Mouse (Mus musculus): ENCODE data around the gene 2410137M14Rik. TPM values are rescaled to one million over a fixed set of nuclear protein-coding genes. Genes with fewer than 3 reads are reported as not detected.
"Not testable (repeated sequence)": the region's sequence is repeated elsewhere in the genome, so short reads cannot be mapped to it uniquely, and the experiment has no call there.

The 2410137M14Rik gene
- total RNA-seq, 2 experiments from 2014 or later, result not detected

DNA sequence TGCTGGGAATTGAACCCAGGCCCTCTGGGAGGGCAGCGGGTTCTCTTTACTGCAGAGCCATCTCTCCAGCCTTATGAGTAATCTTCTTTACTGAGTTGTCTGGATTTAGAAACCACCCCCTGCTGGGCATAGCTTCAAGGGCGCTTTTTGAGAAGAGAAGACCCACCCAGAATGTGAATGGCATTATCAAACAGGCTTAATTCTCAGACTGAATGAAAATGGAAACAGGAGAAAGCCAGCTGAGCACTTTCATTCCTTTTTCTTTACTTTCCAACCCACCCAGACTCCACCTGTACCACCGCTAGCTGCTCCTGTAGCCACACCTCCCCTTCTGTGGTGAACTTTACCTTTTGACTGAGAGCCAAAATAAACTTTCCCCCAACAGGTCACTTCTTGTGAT lies 14.4 kb upstream of the 2410137M14Rik start:
- DNase-seq, result no peak
- intact Hi-C loops (cut with DNase I), result loop anchor here (5.0 kb wide), 1 partner anchor 48 kb away; no protein-coding TSS in a partner anchor

- DNase-seq, result no peak
- intact Hi-C loops (cut with DNase I), result no loop called here
Observed at GRCm38 (mm10) chr17:36994528-36994927, 13.5 kb upstream of the 2410137M14Rik start.

DNA sequence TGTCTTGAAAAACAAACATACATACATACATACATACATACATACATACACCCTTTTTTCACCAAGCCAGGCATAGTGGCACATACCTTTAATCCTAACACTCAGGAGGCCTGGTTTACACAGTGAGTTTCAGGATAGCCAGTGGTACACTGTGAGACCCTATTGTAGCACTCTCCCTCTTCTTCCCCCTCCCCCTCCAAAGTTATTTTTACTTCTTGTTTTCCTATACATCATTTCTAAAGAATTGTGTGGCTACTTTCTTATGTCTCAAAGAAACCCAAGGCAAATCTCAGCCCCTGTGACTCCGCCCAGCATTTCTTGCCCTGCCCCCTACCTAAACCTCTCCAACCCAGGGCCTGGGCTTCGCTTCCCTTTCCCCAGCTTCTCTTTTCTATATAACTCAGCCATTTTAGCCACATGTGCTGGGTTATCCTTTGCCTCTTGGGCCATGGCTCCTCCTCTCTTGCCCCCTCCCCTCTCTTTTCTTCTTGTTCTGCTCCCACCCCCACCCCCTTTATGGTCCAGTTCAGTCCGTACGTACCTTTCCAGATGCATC lies 12.8 kb upstream of the 2410137M14Rik start:
- intact Hi-C loops (cut with DNase I), result no loop called here
- no peak for DNase-seq

- intact Hi-C loops (cut with DNase I), result no loop called here
- DNase-seq, result no peak
Observed at GRCm38 (mm10) chr17:36992336-36993104, 11.5 kb upstream of the 2410137M14Rik start.

DNA sequence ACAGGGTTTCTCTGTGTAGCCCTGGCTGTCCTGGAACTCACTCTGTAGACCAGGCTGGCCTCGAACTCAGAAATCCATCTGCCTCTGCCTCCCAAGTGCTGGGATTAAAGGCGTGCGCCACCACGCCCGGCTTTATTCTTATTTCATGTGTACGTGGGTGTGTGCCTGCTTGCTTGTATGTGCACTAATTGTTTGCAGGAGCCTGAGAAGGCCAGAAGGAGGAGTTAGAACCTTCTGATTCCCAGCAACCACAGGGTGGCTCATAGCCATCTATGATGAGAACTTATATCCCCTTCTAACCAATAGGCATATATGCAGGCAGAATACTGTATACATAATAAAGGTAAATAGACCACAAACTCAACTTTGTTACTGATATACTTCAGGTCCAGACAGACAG lies 9.6 kb upstream of the 2410137M14Rik start:
- intact Hi-C loops (cut with DNase I); DNase-seq: not testable (repeated sequence)

GRCm38 (mm10) chr17:36989437-36989836 lies 8.4 kb upstream of the 2410137M14Rik start, which contains the start of gene H2-M5:
H2-M5 (minus strand) TSS chr17:36989537.
- DNase-seq, result no peak
- intact Hi-C loops (cut with DNase I), result no loop called here

DNA sequence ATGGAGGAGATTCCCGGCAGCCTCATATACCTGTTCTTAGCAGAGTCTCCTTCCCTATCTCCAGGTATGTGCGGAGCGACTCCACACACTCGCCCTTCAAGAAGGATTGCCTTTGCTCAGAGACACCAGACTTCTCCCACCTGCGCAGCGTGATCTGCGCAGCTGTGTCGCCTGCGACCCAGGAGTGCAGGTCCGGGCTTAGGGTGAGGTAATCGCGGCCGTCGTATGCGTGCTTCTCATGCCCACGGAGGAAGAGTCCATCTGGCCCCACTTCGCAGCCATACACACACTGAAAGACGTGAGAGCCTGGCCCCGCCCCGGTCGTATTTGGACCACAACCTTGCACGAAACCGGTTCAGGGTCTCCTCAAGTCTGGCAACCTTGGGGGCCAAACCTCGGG lies 7.4 kb upstream of the 2410137M14Rik start:
- DNase-seq, result no peak
- intact Hi-C loops (cut with DNase I), result no loop called here

DNA sequence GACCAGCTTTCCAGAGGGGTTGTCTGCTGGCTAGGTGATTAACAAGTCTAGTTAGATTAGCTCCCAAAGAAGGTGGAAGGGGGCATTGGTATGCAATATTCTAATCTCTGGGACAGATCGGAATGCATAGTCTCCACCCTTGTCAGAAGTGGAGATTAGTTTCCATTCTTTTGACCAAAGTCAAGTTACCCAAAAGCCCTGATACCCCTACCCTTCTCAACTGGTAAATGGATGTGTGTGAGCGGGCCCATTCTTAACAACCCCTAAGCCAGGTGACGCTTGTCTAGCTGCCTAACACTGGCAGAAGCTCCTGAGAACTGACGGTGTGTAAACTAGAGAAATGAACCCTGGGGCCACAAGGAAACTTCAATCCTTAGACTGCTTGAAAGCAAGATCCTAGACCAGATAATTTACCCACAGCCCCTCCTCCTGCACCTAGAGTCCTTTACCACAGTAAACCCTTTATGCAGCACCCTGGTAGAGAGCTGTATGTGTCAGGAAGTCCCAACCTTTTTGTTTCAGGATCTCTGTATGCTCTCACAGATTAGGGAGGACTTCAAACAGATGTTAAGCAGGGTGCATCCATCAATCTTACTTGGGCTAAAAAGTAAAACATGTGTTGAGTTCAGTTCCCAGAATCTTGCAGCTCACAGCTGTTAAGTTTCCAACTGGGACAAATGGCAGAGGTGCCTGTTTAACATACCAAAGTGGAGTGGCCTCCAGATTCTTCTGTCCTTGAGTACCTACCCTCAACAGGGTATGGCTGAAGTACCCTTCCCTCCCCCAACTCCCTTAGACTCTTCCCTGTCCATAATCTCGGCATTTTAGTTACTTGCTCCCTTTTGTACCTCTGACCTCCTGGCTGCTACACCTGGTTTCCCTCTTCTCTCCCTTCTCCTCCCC lies 1.5 kb upstream of the 2410137M14Rik start:
- intact Hi-C loops (cut with DNase I), result no loop called here
- no peak for DNase-seq

GRCm38 (mm10) chr17:36981845-36982244 lies 808 bp upstream of the 2410137M14Rik start:
- intact Hi-C loops (cut with DNase I), result no loop called here
- DNase-seq, result no peak

DNA sequence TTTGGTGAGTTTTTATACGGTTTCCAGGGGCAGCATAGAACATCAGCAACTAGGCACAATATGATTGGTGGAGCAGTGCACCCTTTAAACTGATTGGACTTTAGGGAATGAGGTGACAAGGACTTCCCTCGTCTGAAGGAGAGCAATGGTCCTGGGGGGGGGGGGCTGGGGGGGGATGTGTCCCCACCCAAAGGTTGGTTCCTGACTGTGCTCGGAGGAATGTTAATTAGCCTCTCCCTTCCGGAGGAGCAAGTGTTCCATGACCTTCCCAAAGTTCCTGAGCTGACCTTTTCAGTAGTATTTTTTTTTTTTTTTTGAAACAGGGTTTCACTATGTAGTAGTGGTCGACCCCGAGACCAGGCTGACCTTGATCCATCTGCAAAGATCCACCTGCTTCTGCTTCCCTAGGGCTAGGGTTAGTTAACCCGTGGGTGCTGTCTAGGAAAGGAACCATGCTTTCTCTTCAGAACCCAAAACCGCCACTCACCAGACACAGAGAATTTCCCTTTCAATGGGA lies 7.7 kb downstream of the 2410137M14Rik start:
- DNase-seq, result no peak
- intact Hi-C loops (cut with DNase I), result no loop called here

DNA sequence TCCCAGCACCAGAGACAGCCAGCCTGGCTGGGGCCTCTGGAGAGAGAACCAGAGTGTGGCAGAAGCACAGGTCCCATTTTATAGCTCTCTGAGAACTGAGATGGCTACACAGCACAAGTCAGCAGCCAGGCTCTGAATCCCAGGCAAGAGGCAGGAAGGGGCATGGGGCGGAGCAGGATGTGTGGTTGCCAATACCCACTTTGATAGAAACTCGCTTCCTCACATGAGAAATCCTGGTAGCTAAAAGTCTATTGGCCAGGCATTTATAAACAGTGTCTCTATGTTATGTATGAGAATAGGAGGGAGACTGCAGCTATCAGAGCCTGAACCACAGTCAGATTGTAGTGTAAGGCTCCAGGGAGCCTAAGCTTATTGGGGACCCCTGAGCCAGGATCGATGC lies 8.2 kb downstream of the 2410137M14Rik start:
- intact Hi-C loops (cut with DNase I), result no loop called here

GRCm38 (mm10) chr17:36971172-36971850 lies 9.7 kb downstream of the 2410137M14Rik start:
- no peak for DNase-seq
- intact Hi-C loops (cut with DNase I), result no loop called here

More for the DNA sequence above, 8.2 kb downstream of the 2410137M14Rik start:
- DNase-seq, result no peak

DNA sequence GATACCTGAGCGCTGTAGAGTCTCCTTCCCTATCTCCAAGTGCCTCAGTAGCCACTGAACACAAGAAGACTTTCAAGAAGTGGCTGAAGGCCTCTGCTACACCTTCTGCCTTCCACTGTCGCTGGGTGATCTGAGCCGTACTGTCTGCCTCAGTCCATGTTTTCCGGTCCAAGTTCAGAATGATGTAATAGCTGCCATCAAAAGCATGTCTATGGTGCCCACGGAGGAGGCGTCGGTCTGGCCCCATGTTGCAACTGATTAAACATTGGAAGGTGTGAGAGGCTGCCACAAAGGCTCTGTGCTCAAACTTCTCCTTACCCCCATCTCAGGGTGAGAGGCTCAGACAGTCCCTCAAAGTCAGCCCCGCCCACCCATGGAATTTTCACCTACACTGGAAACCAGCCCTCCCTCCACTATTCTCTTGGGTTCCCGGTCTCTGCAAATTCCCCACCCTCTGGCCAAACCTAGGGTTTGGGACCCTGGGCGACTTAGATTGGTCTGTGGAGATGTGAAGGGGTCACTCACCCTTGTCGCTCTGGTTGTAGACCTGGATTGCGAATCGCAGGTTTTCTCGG lies 10.6 kb downstream of the 2410137M14Rik start:
- intact Hi-C loops (cut with DNase I), result no loop called here
- no peak for DNase-seq

DNA sequence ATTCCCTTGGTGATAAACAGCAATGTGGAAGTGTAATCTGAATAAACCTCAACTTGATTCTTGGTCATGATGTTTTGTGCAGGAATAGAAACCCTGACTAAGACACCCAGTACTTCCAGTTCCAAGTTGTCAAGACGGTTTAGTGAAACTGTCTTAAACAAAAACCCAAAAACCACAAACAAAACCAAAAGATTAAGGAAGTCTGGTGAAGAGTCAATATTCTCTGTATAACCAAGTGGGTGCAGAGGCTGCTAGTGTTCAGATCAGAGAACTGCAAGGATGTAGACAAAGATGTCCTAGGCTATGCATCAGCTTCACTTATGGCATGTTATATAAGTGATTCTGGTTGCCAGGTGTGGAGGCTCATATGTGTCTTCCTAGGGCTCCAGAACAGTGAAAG lies 14.2 kb downstream of the 2410137M14Rik start:
- no peak for DNase-seq
- intact Hi-C loops (cut with DNase I), result no loop called here

GRCm38 (mm10) chr17:36961125-36961524 lies 19.9 kb downstream of the 2410137M14Rik start:
- intact Hi-C loops (cut with DNase I), result no loop called here

DNA sequence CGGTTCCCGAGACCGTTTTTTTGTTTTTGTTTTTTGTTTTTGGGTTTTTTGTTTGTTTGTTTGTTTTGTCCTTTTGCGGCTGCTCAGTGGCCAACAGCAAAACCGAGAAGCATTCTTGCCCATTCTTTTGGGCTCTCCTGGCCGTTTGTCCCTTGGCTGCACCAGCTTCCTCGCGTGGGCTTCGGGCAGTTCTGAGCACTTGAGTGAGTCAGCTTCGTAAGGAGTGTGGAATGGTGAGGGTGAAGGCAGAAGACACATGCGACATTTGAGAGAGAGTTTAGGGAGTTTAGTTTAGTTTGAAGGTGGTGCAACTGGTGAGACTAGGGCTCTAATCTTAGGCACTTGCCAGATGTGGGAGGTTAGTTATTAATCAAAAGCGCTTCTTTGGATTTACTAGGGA lies 22.2 kb downstream of the 2410137M14Rik start:
- DNase-seq, result no peak
- intact Hi-C loops (cut with DNase I), result loop anchor here (5.0 kb wide), 3 partner anchors 42 to 122 kb away; partner anchors contain the start of genes Gabbr1 and Trim26

More at GRCm38 (mm10) chr17:36961125-36961524, 19.9 kb downstream of the 2410137M14Rik start:
- DNase-seq, result no peak

DNA sequence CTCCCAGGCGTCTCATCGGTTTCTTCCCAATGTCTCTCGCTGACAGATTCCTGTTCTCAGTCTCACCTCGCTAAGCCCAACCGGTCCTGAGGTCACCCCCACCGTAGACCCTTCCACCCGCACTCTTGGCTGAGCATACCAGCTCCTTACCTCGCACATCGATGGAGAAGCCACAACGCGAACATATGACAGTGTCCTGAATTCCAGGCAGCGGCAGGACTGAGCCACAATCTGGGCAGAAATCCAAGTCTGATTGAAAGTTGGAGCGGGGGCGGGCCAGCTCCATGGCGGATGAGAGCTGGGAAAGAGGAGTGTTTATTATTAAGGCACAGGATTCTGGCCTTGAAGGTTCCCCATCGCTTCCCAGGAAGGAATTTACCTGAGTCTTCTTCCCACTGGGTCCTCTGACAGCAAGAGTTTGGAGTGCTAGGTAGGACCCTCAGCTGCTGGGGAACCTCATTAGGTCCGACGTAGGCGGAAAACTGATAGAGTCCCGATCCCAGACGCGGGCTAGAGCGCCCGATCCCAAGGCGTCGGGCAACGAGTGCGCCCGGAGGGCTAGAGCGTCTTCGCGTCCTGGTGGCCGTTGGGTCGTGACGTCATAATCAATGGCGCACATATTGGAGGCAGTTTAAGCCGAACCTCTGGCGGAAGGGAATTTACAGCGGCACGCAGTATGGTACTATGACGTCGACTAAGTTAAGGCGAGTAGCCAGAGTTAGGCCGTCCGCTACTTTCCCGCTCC lies 22.9 kb downstream of the 2410137M14Rik start, which contains the start of the genes Znrd1 and Znrd1as:
Gene Znrd1 (minus strand): TSS at position 561 of the 745 bp plus-strand sequence.
Gene Znrd1as (plus strand): TSS at position 594 of the 745 bp plus-strand sequence.
- intact Hi-C loops (cut with DNase I), result loop anchor here (5.0 kb wide), 3 partner anchors 41 to 121 kb away; partner anchors contain the start of genes Gabbr1 and Trim26

GRCm38 (mm10) chr17:36953062-36953461 lies 28.0 kb downstream of the 2410137M14Rik start:
- intact Hi-C loops (cut with DNase I), result no loop called here
- no peak for DNase-seq

More for the DNA sequence above, 22.9 kb downstream of the 2410137M14Rik start, which contains the start of the genes Znrd1 and Znrd1as:
- peak; percentile 96 for DNase-seq

GRCm38 (mm10) chr17:36952631-36953030 lies 28.4 kb downstream of the 2410137M14Rik start:
- DNase-seq, result no peak
- intact Hi-C loops (cut with DNase I), result no loop called here
